Mouse (Mus musculus) left cerebral cortex, adult 11 months (tissue): ENCODE data around the gene Aurkb.
"Not testable (repeated sequence)": the region's sequence is repeated elsewhere in the genome, so short reads cannot be mapped to it uniquely, and the experiment has no call there.

Experiments used
- DNase-seq: peaks from one replicate; pipeline ENCODE4 v3.0.0; 2022; ENCODE audit warnings: low spot score

Aurkb gene

GRCm38 (mm10) chr11:69045531-69046394, at the start of gene Aurkb:
Gene Aurkb (plus strand): TSS chr11:69045647.
- no peak for DNase-seq

- DNase-seq: no peak
Measured at GRCm38 (mm10) chr11:68997080-68997479, 48.4 kb upstream of the Aurkb start.

DNA sequence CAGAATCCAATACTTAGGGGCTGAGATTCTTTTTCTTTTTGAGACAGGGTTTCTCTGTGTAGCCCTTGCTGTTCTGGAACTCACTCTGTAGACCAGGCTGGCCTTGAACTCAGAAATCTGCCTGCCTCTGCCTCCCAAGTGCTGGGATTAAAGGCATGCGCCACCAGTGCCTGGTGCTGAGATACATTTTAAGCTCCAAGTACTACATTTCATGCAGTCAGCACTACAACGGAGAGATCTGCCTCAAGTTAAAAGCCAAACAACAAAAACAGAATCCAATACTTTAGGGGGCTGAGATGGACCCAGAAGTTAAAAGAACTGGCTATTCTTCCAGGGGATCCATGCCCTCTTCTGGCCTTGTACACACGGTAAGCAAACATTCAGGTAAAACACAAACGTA, 42.7 kb upstream of the Aurkb start:
- not testable (repeated sequence) for DNase-seq

GRCm38 (mm10) chr11:69003592-69003991, 41.9 kb upstream of the Aurkb start:
- no peak for DNase-seq

- no peak for DNase-seq
Measured at GRCm38 (mm10) chr11:69005193-69005592, 40.3 kb upstream of the Aurkb start.

- DNase-seq: not testable (repeated sequence)
Measured at GRCm38 (mm10) chr11:69006575-69006974, 38.9 kb upstream of the Aurkb start.

- peak; percentile 84 for DNase-seq
Measured at GRCm38 (mm10) chr11:69008182-69009121, 37.0 kb upstream of the Aurkb start, which contains the start of gene Pfas. Gene Pfas (minus strand): TSS chr11:69008460.

- DNase-seq: no peak
Measured at GRCm38 (mm10) chr11:69009508-69009907, 35.9 kb upstream of the Aurkb start.

GRCm38 (mm10) chr11:69010400-69011323, 34.8 kb upstream of the Aurkb start:
- DNase-seq: no peak

DNA sequence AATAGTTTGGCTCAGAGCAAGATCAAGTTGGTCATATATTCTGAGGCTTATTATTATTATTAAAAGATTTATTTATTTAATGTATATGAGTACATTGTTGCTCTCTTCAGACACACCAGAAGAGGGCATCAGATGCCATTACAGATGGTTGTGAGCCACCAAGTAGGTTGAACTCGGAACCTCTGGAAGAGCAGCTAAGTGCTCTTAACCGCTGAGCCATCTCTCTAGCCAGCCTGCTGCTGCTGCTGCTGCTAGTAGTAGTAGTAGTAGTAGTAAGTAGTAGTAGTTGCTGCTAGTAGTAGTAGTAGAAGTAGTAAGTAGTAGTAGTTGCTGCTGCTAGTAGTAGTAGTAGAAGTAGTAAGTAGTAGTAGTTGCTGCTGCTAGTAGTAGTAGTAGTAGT, 34.0 kb upstream of the Aurkb start:
- not testable (repeated sequence) for DNase-seq

DNA sequence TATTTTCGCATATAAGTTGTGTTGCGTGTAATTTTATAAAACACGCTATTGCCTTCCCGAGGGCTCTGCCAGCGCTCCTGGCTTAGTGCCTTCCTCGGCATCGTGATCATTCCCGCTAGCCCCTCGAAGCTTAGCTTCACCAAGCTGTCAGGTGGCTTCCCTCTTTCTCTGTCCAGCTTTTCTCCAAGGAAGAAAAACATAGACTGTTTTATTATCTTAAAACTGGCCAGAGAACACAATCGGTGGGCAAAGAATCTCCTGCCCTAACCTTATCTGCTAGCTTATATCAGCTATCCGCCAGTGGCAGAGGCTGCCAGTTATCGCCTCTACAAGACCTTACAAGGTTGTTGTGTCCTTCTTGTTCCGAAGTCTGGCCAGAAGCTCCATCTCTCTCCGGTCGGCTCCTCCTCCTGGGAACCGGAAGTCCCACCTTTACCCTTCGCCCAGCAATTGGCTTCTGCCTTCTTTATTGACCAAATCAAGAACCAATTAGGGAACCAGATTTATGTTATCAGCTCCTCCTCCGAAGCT, 33.3 kb upstream of the Aurkb start:
- DNase-seq: peak; percentile 84

- DNase-seq: peak; percentile 84
Measured at GRCm38 (mm10) chr11:69015644-69016441, 29.6 kb upstream of the Aurkb start, which contains the start of gene Ctc1. Gene Ctc1 (plus strand): TSS chr11:69015911.

DNA sequence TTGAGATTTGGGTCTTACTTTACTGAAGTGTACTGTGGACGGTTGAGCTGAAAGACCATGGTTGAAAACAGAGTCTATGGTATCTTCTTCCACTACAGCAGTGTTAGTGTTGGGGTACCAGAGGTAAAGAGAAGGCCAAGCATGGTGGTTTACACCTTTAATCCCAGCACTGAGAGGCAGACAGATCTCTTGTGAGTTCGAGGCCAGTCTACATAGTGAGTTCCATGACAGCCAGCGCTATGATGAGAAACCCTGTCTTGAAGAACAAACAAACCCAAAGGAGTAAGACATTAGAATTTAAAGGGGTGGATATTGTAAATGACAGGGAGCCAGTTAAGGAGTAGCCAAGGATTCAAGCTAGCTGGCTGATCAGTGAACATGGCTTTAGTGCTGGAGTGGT, 28.7 kb upstream of the Aurkb start:
- no peak for DNase-seq

DNA sequence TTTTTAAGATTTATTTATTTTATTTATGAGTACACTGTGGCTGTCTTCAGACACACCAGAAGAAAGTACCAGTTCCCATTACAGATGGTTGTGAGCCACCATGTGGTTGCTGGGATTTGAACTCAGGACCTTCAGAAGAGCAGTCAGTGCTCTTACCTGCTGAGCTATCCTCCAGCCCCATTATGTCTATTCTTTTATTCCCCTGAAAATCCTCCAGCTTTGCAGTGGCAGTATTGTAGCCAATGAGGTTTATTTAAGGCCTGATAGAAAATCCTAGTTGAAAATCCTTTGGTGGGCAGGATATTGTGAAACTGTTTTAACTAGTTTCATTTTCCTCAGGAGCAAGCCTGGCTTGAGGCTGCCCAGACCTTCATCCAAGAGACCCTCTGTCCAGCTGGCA, 24.8 kb upstream of the Aurkb start:
- DNase-seq: no peak

- no peak for DNase-seq
Measured at GRCm38 (mm10) chr11:69026562-69026961, 18.9 kb upstream of the Aurkb start.

DNA sequence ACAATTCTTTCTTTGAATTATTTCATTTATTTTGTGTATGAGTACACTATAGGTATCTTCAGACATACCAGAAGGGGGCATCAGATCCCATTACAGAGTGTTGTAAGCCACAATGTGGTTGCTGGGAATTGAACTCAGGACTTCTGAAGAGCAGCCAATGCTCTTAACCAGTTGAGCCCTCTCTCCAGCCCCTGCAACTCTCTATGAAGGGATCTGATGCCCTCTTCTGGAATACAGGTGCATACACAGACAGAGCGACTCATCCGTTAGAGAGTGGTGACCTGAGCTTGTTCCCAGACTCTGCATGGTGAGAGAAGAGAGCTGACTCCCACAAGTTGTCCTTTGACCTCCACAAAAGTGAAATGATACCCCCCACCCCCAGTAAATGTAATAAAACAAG, 16.6 kb upstream of the Aurkb start:
- no peak for DNase-seq

- no peak for DNase-seq
Measured at GRCm38 (mm10) chr11:69033552-69033951, 11.9 kb upstream of the Aurkb start.

- no peak for DNase-seq
Measured at GRCm38 (mm10) chr11:69034585-69034984, 10.9 kb upstream of the Aurkb start.

GRCm38 (mm10) chr11:69035411-69035810, 10.0 kb upstream of the Aurkb start:
- no peak for DNase-seq

GRCm38 (mm10) chr11:69035849-69036248, 9.6 kb upstream of the Aurkb start:
- peak; percentile 88 for DNase-seq
